Comparison of ENCODE assay signal across 11 mouse cellular contexts in genomic region chr15:89454857-89455256, GRCm38 (mm10). TPM values are rescaled to one million over a fixed set of nuclear protein-coding genes. Genes with fewer than 3 reads are reported as not detected.
DNase-seq lines count a peak whose midpoint lies in the region; ATAC-seq and TF ChIP-seq lines count a peak whose summit lies in the region.
"Had no signal": no experiment of that assay in that cellular context is flagged by ENCODE, and none has a peak within 500 bp of the region (broad histone marks: within the 10 kb centered on the region; RNA-seq: fewer than 3 reads in every experiment).

No protein-coding gene starts in this region.

- peak overlapping the region; percentile 87 for H3K4me2 ChIP-seq in hindbrain, embryonic 13.5 days
- H3K4me2 ChIP-seq in midbrain, embryonic 15.5 days: peak overlapping the region; percentile 98

- WGBS in cerebellum, adult 2 months: 7% methylated on average over 6 of the region's 6 CpGs
- WGBS in embryonic facial prominence, embryonic 10.5 days: 10% methylated on average over 6 of the region's 6 CpGs
- 16% methylated on average over 4 of the region's 6 CpGs for WGBS in hindbrain, embryonic 13.5 days
- WGBS in midbrain, embryonic 15.5 days: 13% methylated on average over 4 of the region's 6 CpGs
- 27% methylated on average over 4 of the region's 6 CpGs for WGBS in lung, adult 2 months

- peak overlapping the region; percentile 29; the same call in 1 of the 2 replicates for H3K27ac ChIP-seq in cerebellum, adult 2 months (ENCODE audit: insufficient read depth, low read length)
- no peak overlapping the region for H3K27ac ChIP-seq in embryonic facial prominence, embryonic 10.5 days (replicated peaks)
- H3K27ac ChIP-seq in hindbrain, embryonic 13.5 days: peak overlapping the region; percentile 90
- peak overlapping the region; percentile 91 for H3K27ac ChIP-seq in midbrain, embryonic 15.5 days

- no peaks in the 10 kb centered on the region for H3K9me3 ChIP-seq in embryonic facial prominence, embryonic 10.5 days
- H3K9me3 ChIP-seq in hindbrain, embryonic 13.5 days: no peaks in the 10 kb centered on the region
- no peaks in the 10 kb centered on the region for H3K9me3 ChIP-seq in midbrain, embryonic 15.5 days

- H3K9ac ChIP-seq in hindbrain, embryonic 13.5 days: peak overlapping the region; percentile 88
- H3K9ac ChIP-seq in midbrain, embryonic 15.5 days: peak overlapping the region; percentile 85

- H3K27me3 ChIP-seq in cerebellum, adult 2 months (ENCODE audit: control insufficient read depth, insufficient read depth, low read length): no peaks in the 10 kb centered on the region
- peaks cover 45% of the 10 kb centered on the region for H3K27me3 ChIP-seq in embryonic facial prominence, embryonic 10.5 days (replicated peaks; ENCODE audit: low read depth, poor library complexity, severe bottlenecking)
- H3K27me3 ChIP-seq in hindbrain, embryonic 13.5 days: peaks cover 11% of the 10 kb centered on the region; the same call in 1 of the 2 replicates
- no peaks in the 10 kb centered on the region for H3K27me3 ChIP-seq in midbrain, embryonic 15.5 days (replicated peaks)

- TF ChIP-seq POLR2A in cerebellum, adult 2 months (IDR thresholded peaks at IDR 0.05; ENCODE audit: borderline replicate concordance, insufficient read depth, low read length): no peak
- no peak for TF ChIP-seq POLR2A in lung, adult 2 months (IDR thresholded peaks at IDR 0.05; ENCODE audit: borderline replicate concordance, extremely low read depth, low read depth, low read length)

- no peak for TF ChIP-seq CTCF in cerebellum, adult 2 months (IDR thresholded peaks at IDR 0.05; ENCODE audit: borderline replicate concordance, insufficient read depth, low read depth, low read length)
- no peak for TF ChIP-seq CTCF in lung, adult 2 months (IDR thresholded peaks at IDR 0.05; ENCODE audit: insufficient read depth, low read length)

- H3K4me3 ChIP-seq in cerebellum, adult 2 months (replicated peaks; ENCODE audit: insufficient read depth, low read depth, low read length): peak overlapping the region; percentile 82
- H3K4me3 ChIP-seq in embryonic facial prominence, embryonic 10.5 days: peak overlapping the region; percentile 77
- peak overlapping the region; percentile 72 for H3K4me3 ChIP-seq in hindbrain, embryonic 13.5 days
- peak overlapping the region; percentile 78 for H3K4me3 ChIP-seq in midbrain, embryonic 15.5 days
- H3K4me3 ChIP-seq in lung, adult 2 months (replicated peaks; ENCODE audit: extremely low read depth, low read depth, low read length): no peak overlapping the region

- peaks cover 31% of the 10 kb centered on the region for H3K4me1 ChIP-seq in cerebellum, adult 2 months (ENCODE audit: control insufficient read depth, insufficient read depth, low read length)
- H3K4me1 ChIP-seq in embryonic facial prominence, embryonic 10.5 days: peaks cover 20% of the 10 kb centered on the region
- H3K4me1 ChIP-seq in hindbrain, embryonic 13.5 days (replicated peaks): peaks cover 43% of the 10 kb centered on the region
- peaks cover 32% of the 10 kb centered on the region for H3K4me1 ChIP-seq in midbrain, embryonic 15.5 days
- H3K4me1 ChIP-seq in lung, adult 2 months (ENCODE audit: control insufficient read depth, insufficient read depth, low read length): no peaks in the 10 kb centered on the region

- DNase-seq in cerebellum, adult 2 months: peak in 1 of 2 experiments; percentile 46
- no peak for DNase-seq in embryonic facial prominence, embryonic 10.5 days (ENCODE audit: low spot score)
- DNase-seq in lung, adult 2 months: no peak
- DNase-seq in layer of hippocampus, adult 8-10 months (ENCODE audit: low spot score in 2 of 2): no peak
- no peak for DNase-seq in frontal cortex, adult 2 months (ENCODE audit: extremely low spot score in 1 of 2, low spot score in 1 of 2)
- DNase-seq: gastrocnemius, postnatal 36 days had no signal

- peaks cover 21% of the 10 kb centered on the region for H3K36me3 ChIP-seq in embryonic facial prominence, embryonic 10.5 days (replicated peaks)
- peaks cover 36% of the 10 kb centered on the region for H3K36me3 ChIP-seq in hindbrain, embryonic 13.5 days
- peaks cover 32% of the 10 kb centered on the region for H3K36me3 ChIP-seq in midbrain, embryonic 15.5 days (replicated peaks)

- no peak for ATAC-seq in cerebellum, adult (ENCODE audit: insufficient number of reproducible peaks, low FRiP score, low TSS enrichment)
- ATAC-seq in hindbrain, embryonic 13.5 days (ENCODE audit: low FRiP score): no peak
- ATAC-seq in midbrain, embryonic 15.5 days (replicated peaks): no peak

RNA-seq across cellular contexts. Expression of gene Mapk8ip2, which starts 1.1 kb away (rescaled TPM):
- 192 and 195 TPM in 2 replicates for polyA plus RNA-seq in cerebellum, adult 2 months (2012; rRNA removed)
- 9.2 and 9.7 TPM in 2 replicates for polyA plus RNA-seq in embryonic facial prominence, embryonic 10.5 days (2016; fragmentation: Nextera tagmentation; extraction: Ambion mirVana)
- polyA plus RNA-seq in hindbrain, embryonic 13.5 days (2015; fragmentation: Nextera tagmentation; extraction: Ambion mirVana): 74.0 and 80.1 TPM in 2 replicates
- polyA plus RNA-seq in midbrain, embryonic 15.5 days (2015; fragmentation: Nextera tagmentation; extraction: Ambion mirVana): 84.8 and 88.5 TPM in 2 replicates
- 0.10 and 0.11 TPM in 2 replicates for polyA plus RNA-seq in lung, adult 2 months (2012; rRNA removed)
- 100 to 1,000 TPM; 249 to 297 (median 274) TPM for total RNA-seq in layer of hippocampus, adult 8-10 months (2022)
- 123 and 134 TPM in 2 replicates for polyA plus RNA-seq in frontal cortex, adult 2 months (2012; rRNA removed)

RNA-seq across cellular contexts. Expression of gene Arsa, which starts 22.4 kb away (rescaled TPM):
- 39.2 and 40.9 TPM in 2 replicates for polyA plus RNA-seq in cerebellum, adult 2 months (2012; rRNA removed)
- polyA plus RNA-seq in embryonic facial prominence, embryonic 10.5 days (2016; fragmentation: Nextera tagmentation; extraction: Ambion mirVana): 11.2 and 11.5 TPM in 2 replicates
- 19.7 and 21.2 TPM in 2 replicates for polyA plus RNA-seq in hindbrain, embryonic 13.5 days (2015; fragmentation: Nextera tagmentation; extraction: Ambion mirVana)
- polyA plus RNA-seq in midbrain, embryonic 15.5 days (2015; fragmentation: Nextera tagmentation; extraction: Ambion mirVana): 31.9 and 32.3 TPM in 2 replicates
- polyA plus RNA-seq in lung, adult 2 months (2012; rRNA removed): 57.7 and 62.4 TPM in 2 replicates
- total RNA-seq in layer of hippocampus, adult 8-10 months (2022): 10 to 100 TPM; 30.9 to 38.1 (median 33.3) TPM
- 29.6 and 34.9 TPM in 2 replicates for polyA plus RNA-seq in frontal cortex, adult 2 months (2012; rRNA removed)

RNA-seq across cellular contexts. Expression of gene Chkb, which starts 25.1 kb away (rescaled TPM):
- polyA plus RNA-seq in cerebellum, adult 2 months (2012; rRNA removed): 101 and 102 TPM in 2 replicates
- 42.5 and 43.5 TPM in 2 replicates for polyA plus RNA-seq in embryonic facial prominence, embryonic 10.5 days (2016; fragmentation: Nextera tagmentation; extraction: Ambion mirVana)
- polyA plus RNA-seq in hindbrain, embryonic 13.5 days (2015; fragmentation: Nextera tagmentation; extraction: Ambion mirVana): 92.7 and 98.4 TPM in 2 replicates
- 91.8 and 92.3 TPM in 2 replicates for polyA plus RNA-seq in midbrain, embryonic 15.5 days (2015; fragmentation: Nextera tagmentation; extraction: Ambion mirVana)
- 51.3 and 67.1 TPM in 2 replicates for polyA plus RNA-seq in lung, adult 2 months (2012; rRNA removed)
- 10 to 100 TPM; 42.9 to 50.3 (median 46.2) TPM for total RNA-seq in layer of hippocampus, adult 8-10 months (2022)
- polyA plus RNA-seq in frontal cortex, adult 2 months (2012; rRNA removed): 66.1 and 70.7 TPM in 2 replicates

RNA-seq across cellular contexts. Expression of gene Gm44502, which starts 25.4 kb away (rescaled TPM):
- 0.15 and 0.51 TPM in 2 replicates for polyA plus RNA-seq in cerebellum, adult 2 months (2012; rRNA removed)
- not detected in 2 replicates for polyA plus RNA-seq in embryonic facial prominence, embryonic 10.5 days (2016; fragmentation: Nextera tagmentation; extraction: Ambion mirVana)
- polyA plus RNA-seq in hindbrain, embryonic 13.5 days (2015; fragmentation: Nextera tagmentation; extraction: Ambion mirVana): not detected in 2 replicates
- not detected in 2 replicates for polyA plus RNA-seq in midbrain, embryonic 15.5 days (2015; fragmentation: Nextera tagmentation; extraction: Ambion mirVana)
- polyA plus RNA-seq in lung, adult 2 months (2012; rRNA removed): 4.4 TPM in 1 of 2 replicates, not detected in the other
- not detected for total RNA-seq in layer of hippocampus, adult 8-10 months (2022)
- polyA plus RNA-seq in frontal cortex, adult 2 months (2012; rRNA removed): 0.08 and 0.28 TPM in 2 replicates
- polyA plus RNA-seq: kidney, embryonic 16.5 days; lung, embryonic 16.5 days had no signal

RNA-seq across cellular contexts. Expression of gene C730034F03Rik, which starts 25.5 kb away (rescaled TPM):
- 4.2 and 4.7 TPM in 2 replicates for polyA plus RNA-seq in cerebellum, adult 2 months (2012; rRNA removed)
- polyA plus RNA-seq in embryonic facial prominence, embryonic 10.5 days (2016; fragmentation: Nextera tagmentation; extraction: Ambion mirVana): 4.2 and 4.4 TPM in 2 replicates
- 5.4 and 8.2 TPM in 2 replicates for polyA plus RNA-seq in hindbrain, embryonic 13.5 days (2015; fragmentation: Nextera tagmentation; extraction: Ambion mirVana)
- polyA plus RNA-seq in midbrain, embryonic 15.5 days (2015; fragmentation: Nextera tagmentation; extraction: Ambion mirVana): 7.3 and 8.2 TPM in 2 replicates
- polyA plus RNA-seq in lung, adult 2 months (2012; rRNA removed): 0.45 and 0.73 TPM in 2 replicates
- total RNA-seq in layer of hippocampus, adult 8-10 months (2022): 1 to 10 TPM; 2.6 to 3.4 (median 3.2) TPM
- polyA plus RNA-seq in frontal cortex, adult 2 months (2012; rRNA removed): 3.2 and 3.8 TPM in 2 replicates
